Mouse (Mus musculus) ES-E14 (cell line): ENCODE measurements around the gene Hcfc1.

ENCODE experiments used
- CHD2 ChIP-seq: IDR thresholded peaks from 2 replicates; pipeline ENCODE4 v1.6.1; 2014; ENCODE audit warnings: mild to moderate bottlenecking, low read depth, low read length, inconsistent platforms
- MAFK ChIP-seq: IDR thresholded peaks from 2 replicates; pipeline ENCODE4 v1.6.1; 2014; ENCODE audit warnings: mild to moderate bottlenecking, low read depth, low read length, inconsistent platforms; ENCODE audit not compliant: insufficient read depth

GRCm38 (mm10) chrX:73910049-73910448 is 56.1 kb downstream of the Hcfc1 start:
- TF ChIP-seq CHD2: no peak
- no peak for TF ChIP-seq MAFK
